Mouse (Mus musculus) olfactory bulb, adult 2 months (tissue): ENCODE results near the gene Lrp5.

Experiments used
- CTCF ChIP-seq: fragments of 200-500 bp; IDR thresholded peaks from 2 replicates; pipeline ENCODE4 v1.5.1; 2012; ENCODE audit warnings: low read depth, mild to moderate bottlenecking, low read length, moderate library complexity; ENCODE audit not compliant: insufficient read depth
- POLR2A ChIP-seq: fragments of 200-500 bp; IDR thresholded peaks from 2 replicates; pipeline ENCODE4 v1.6.1; 2012; ENCODE audit warnings: mild to moderate bottlenecking, low read depth, low read length, moderate library complexity; ENCODE audit not compliant: insufficient read depth

DNA sequence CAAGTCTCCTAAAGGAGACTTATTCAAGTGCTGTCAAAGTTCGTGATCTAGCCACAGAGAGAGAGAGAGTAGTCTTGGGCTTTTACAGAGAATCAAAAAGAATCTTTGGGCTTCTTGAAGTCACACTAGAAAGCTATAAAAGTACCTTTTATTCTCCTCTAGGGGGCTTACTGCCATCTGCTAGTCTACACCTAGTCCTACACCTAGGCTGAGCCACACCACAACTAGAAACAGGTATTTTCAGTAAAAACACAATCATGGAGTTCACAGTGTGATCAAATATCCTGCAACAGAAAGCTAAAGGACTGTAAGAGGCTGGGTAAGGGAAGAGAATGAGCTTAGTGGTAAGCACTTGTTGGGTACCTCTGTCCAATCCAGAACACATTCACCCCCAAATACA, 138.1 kb downstream of the Lrp5 start:
- no peak for TF ChIP-seq CTCF
- TF ChIP-seq POLR2A: no peak
